Mouse (Mus musculus) kidney, adult 2 months (tissue): ENCODE results near the gene Fbxl3.

Experiments
- CTCF ChIP-seq: fragments of 200-500 bp; conservative IDR thresholded peaks from 2 replicates; pipeline ENCODE4 v1.5.1; 2011; ENCODE audit warnings: low read depth, mild to moderate bottlenecking, control low read depth, low read length, moderate library complexity, mixed read lengths; ENCODE audit not compliant: insufficient read depth, insufficient read length
- POLR2A ChIP-seq: fragments of 200-500 bp; IDR thresholded peaks from one replicate; pipeline ENCODE4 v1.6.1; 2011; ENCODE audit warnings: low read depth, low read length, control low read depth

GRCm38 (mm10) chr14:103100296-103100695 is 930 bp upstream of the Fbxl3 start:
- TF ChIP-seq CTCF (no peak), POLR2A (no peak)
